Mouse (Mus musculus): ENCODE results near the gene Auts2.

DNA sequence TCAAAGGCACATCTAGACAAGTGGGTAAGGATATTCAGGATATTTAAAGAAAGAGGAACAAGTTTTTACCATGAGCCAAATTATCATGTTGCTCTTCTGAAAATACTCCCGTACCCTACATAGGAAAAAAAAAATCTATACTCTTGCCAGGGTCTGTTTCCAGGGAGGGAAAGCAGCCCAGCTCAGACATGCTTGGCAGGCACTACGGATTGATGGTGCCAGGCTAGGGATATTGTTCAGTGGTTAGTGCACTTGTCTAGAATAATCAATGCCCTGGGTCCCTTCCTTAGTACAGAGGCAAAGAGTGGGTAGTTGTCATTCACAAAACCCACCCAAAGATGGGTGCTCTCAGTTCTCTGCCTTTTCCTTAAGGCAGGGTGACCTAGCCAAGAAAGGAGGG is 90.8 kb downstream of the Auts2 start:
- no peak for TF ChIP-seq CTCF (conservative IDR thresholded peaks at IDR 0.05; ENCODE audit: insufficient read depth, insufficient read length, low read depth, low read length)
- no peak for TF ChIP-seq POLR2A (IDR thresholded peaks at IDR 0.05; ENCODE audit: low read depth, low read length)

Data from kidney, adult 2 months (tissue).